Mouse (Mus musculus) gastrocnemius, postnatal 14 days (tissue): ENCODE data around the gene Klhl35. TPM values are rescaled to one million over a fixed set of nuclear protein-coding genes. Genes with fewer than 3 reads are reported as not detected.

Experiments used
- DNase-seq: peaks from one replicate; pipeline ENCODE4 v3.0.0; 2021; ENCODE audit warnings: mixed read lengths
- intact Hi-C: fragments of 180-260 bp; cut with DNase I; formaldehyde crosslinking; loops from one replicate; pipeline ENCODE4 v1.15.1; 2025; ENCODE audit warnings: low total_unique reads
- total RNA-seq, 2 experiments: library from RNA; stranded (reverse); gene quantifications; 2 replicates each; pipeline ENCODE4 v1.2.3; 2021

Klhl35 gene
- total RNA-seq, 2 experiments from 2014 or later, result 0.38 TPM; not detected in 1

GRCm38 (mm10) chr7:99449063-99449462, 16.7 kb upstream of the Klhl35 start:
- no peak for DNase-seq
- intact Hi-C loops, result no loop called here

- DNase-seq, result no peak
- intact Hi-C loops, result loop anchor here (2.0 to 5.0 kb wide), 2 partner anchors 75 to 122 kb away; no protein-coding TSS in a partner anchor
These were observed 16.1 kb upstream of the Klhl35 start for GRCm38 (mm10) chr7:99449751-99450150.

GRCm38 (mm10) chr7:99450703-99451102, 15.1 kb upstream of the Klhl35 start:
- intact Hi-C loops, result loop anchor here (2.0 to 5.0 kb wide), 2 partner anchors 76 to 123 kb away; no protein-coding TSS in a partner anchor

GRCm38 (mm10) chr7:99452859-99453258, 12.9 kb upstream of the Klhl35 start:
- intact Hi-C loops, result loop anchor here (5.0 kb wide), 1 partner anchor 126 kb away; no protein-coding TSS in a partner anchor

More at GRCm38 (mm10) chr7:99450703-99451102, 15.1 kb upstream of the Klhl35 start:
- no peak for DNase-seq

GRCm38 (mm10) chr7:99454044-99454443, 11.8 kb upstream of the Klhl35 start:
- intact Hi-C loops, result loop anchor here (5.0 kb wide), 1 partner anchor 127 kb away; no protein-coding TSS in a partner anchor
- DNase-seq, result no peak

More at GRCm38 (mm10) chr7:99452859-99453258, 12.9 kb upstream of the Klhl35 start:
- no peak for DNase-seq

- intact Hi-C loops, result no loop called here
- DNase-seq, result no peak
These were observed 7.0 kb upstream of the Klhl35 start for GRCm38 (mm10) chr7:99458849-99459248.

GRCm38 (mm10) chr7:99459888-99460652, 5.7 kb upstream of the Klhl35 start:
- intact Hi-C loops, result no loop called here
- no peak for DNase-seq

- no peak for DNase-seq
- intact Hi-C loops, result no loop called here
These were observed 2.7 kb upstream of the Klhl35 start for GRCm38 (mm10) chr7:99463120-99463519.

GRCm38 (mm10) chr7:99467916-99468282, 2.1 kb downstream of the Klhl35 start:
- peak; percentile 47 for DNase-seq
- intact Hi-C loops, result no loop called here

- DNase-seq, result peak; percentile 79
- intact Hi-C loops, result no loop called here
These were observed 2.7 kb downstream of the Klhl35 start for GRCm38 (mm10) chr7:99468283-99469132.

GRCm38 (mm10) chr7:99469680-99470405, 4.0 kb downstream of the Klhl35 start:
- intact Hi-C loops, result no loop called here
- peak; percentile 43 for DNase-seq

- intact Hi-C loops, result no loop called here
These were observed 5.8 kb downstream of the Klhl35 start for GRCm38 (mm10) chr7:99471578-99471977.

GRCm38 (mm10) chr7:99473638-99474407, 8.0 kb downstream of the Klhl35 start:
- no peak for DNase-seq
- intact Hi-C loops, result no loop called here

More at GRCm38 (mm10) chr7:99471578-99471977, 5.8 kb downstream of the Klhl35 start:
- no peak for DNase-seq

- DNase-seq, result peak; percentile 35
- intact Hi-C loops, result no loop called here
These were observed 9.2 kb downstream of the Klhl35 start for GRCm38 (mm10) chr7:99474836-99475561.

GRCm38 (mm10) chr7:99475562-99475911, 9.7 kb downstream of the Klhl35 start:
- intact Hi-C loops, result no loop called here

GRCm38 (mm10) chr7:99476558-99477114, 10.8 kb downstream of the Klhl35 start:
- DNase-seq, result no peak
- intact Hi-C loops, result no loop called here

More at GRCm38 (mm10) chr7:99475562-99475911, 9.7 kb downstream of the Klhl35 start:
- DNase-seq, result no peak

- intact Hi-C loops, result no loop called here
- no peak for DNase-seq
These were observed 11.4 kb downstream of the Klhl35 start for GRCm38 (mm10) chr7:99477235-99477634.

GRCm38 (mm10) chr7:99482637-99483036, 16.8 kb downstream of the Klhl35 start:
- DNase-seq, result no peak
- intact Hi-C loops, result no loop called here
